Mouse (Mus musculus) spleen, adult 2 months (tissue): ENCODE results near the gene Ccdc125. TPM values are rescaled to one million over a fixed set of nuclear protein-coding genes. Genes with fewer than 3 reads are reported as not detected.

Source experiments
- DNase-seq, 2 experiments: peaks; one replicate each; pipeline versions ENCODE4 v3.0.0 to v3.0.0-alpha.2; 2012 to 2021; ENCODE audit warnings: low spot score in 2 of 2, low read depth in 1 of 2
- H3K27ac ChIP-seq: fragments of 200-500 bp; 2 replicates; pipeline ENCODE4 v1.5.1; 2012; ENCODE audit warnings: low read length, inconsistent platforms; ENCODE audit not compliant: insufficient read depth
- H3K27me3 ChIP-seq: fragments of 200-500 bp; 2 replicates; pipeline ENCODE4 v1.6.1; 2012; ENCODE audit warnings: mild to moderate bottlenecking, moderate library complexity, low read length, inconsistent platforms; ENCODE audit not compliant: control insufficient read depth, insufficient read depth
- H3K36me3 ChIP-seq: fragments of 200-500 bp; 2 replicates; pipeline ENCODE4 v1.6.1; 2012; ENCODE audit warnings: mild to moderate bottlenecking, low read length, inconsistent platforms; ENCODE audit not compliant: control insufficient read depth, insufficient read depth
- H3K4me1 ChIP-seq: fragments of 200-500 bp; 2 replicates; pipeline ENCODE4 v1.6.1; 2011; ENCODE audit warnings: inconsistent platforms; ENCODE audit not compliant: control insufficient read depth, insufficient read depth, insufficient read length
- H3K4me3 ChIP-seq: fragments of 200-500 bp; 2 replicates; pipeline ENCODE4 v1.5.1; 2011; ENCODE audit warnings: mild to moderate bottlenecking, inconsistent platforms; ENCODE audit not compliant: insufficient read depth, insufficient read length; ENCODE audit errors: extremely low read depth
- CTCF ChIP-seq: fragments of 200-500 bp; IDR thresholded peaks from 2 replicates; pipeline ENCODE4 v1.5.1; 2011; ENCODE audit warnings: mild to moderate bottlenecking, inconsistent platforms; ENCODE audit not compliant: insufficient read depth, insufficient read length, insufficient replicate concordance; ENCODE audit errors: extremely low read depth
- POLR2A ChIP-seq: fragments of 200-500 bp; IDR thresholded peaks from 2 replicates; pipeline ENCODE4 v1.6.1; 2011; ENCODE audit warnings: low read depth, low read length, inconsistent platforms
- WGBS: fragments of 180-500 bp; shearing (Covaris S2); methylation state at CpG from one replicate; pipeline ENCODE4 v1.1.7; 2018; 5-methylcytosine and 5-hydroxymethylcytosine counted together
- polyA plus RNA-seq: library from polyadenylated mRNA; depleted of rRNA; stranded (reverse); fragments of >200 nt; gene quantifications from 2 replicates; pipeline ENCODE4 v1.2.3, GENCODE M21; 2012

The Ccdc125 gene
- polyA plus RNA-seq, 1 experiment, result 2.9 TPM

DNA sequence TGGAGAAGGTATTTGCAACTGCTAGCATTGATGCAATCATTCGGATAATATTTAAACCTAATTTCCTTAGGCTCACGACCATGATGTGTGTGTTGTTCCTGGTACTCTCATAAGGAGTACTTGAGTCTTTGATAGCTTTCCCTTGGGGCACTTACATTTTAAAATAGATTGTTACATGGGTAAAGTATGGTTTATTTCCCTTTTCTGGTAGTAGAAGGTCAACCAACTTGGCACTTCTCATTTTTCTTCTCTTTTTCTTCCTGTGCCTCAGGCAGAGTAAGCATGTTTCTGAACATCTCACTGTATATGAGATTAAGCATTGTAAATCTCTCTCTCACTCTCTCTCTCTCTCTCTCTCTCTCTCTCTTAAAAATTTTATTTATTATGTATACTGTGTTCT, 13.3 kb downstream of the Ccdc125 start:
- TF ChIP-seq POLR2A (no peak), CTCF (no peak)
- peaks cover 9% of the 10 kb centered on the region for H3K36me3 ChIP-seq
- DNase-seq, result no peak
- H3K4me3 ChIP-seq, result no peak overlapping the region
- peaks cover 2% of the 10 kb centered on the region; the same call in 1 of the 2 replicates for H3K4me1 ChIP-seq
- no peaks in the 10 kb centered on the region for H3K27me3 ChIP-seq
- H3K27ac ChIP-seq, result no peak overlapping the region
- 25% methylated on average over 2 of the region's 2 CpGs for WGBS

DNA sequence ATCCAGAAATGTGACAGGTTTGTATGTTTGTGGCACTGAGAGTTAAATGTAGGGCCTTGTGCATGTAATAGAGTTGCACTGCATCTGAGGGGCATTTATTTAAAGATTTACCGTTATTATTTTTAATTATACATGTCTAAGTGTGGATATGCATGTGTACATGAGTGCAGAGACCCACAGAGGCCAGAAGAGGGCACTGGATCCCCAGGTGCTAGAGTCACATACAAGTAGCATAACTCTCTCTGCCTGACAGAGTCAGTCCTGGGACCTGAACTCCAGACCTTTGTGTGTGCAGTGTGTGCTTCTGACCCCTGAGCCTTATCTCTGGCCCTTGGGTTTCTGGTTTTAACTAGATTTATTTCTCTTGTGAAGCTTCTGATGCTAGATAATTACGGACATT, 14.8 kb downstream of the Ccdc125 start:
- no peak overlapping the region for H3K27ac ChIP-seq
- no peak for TF ChIP-seq POLR2A
- no peak for TF ChIP-seq CTCF
- no peak overlapping the region for H3K4me3 ChIP-seq
- DNase-seq, result no peak
- H3K36me3 ChIP-seq, result peaks cover 7% of the 10 kb centered on the region
- peaks cover 2% of the 10 kb centered on the region; the same call in 1 of the 2 replicates for H3K4me1 ChIP-seq
- 85% methylated on average over 2 of the region's 2 CpGs for WGBS
- H3K27me3 ChIP-seq, result no peaks in the 10 kb centered on the region

GRCm38 (mm10) chr13:100687513-100687912, 18.0 kb downstream of the Ccdc125 start:
- H3K27ac ChIP-seq, result no peak overlapping the region
- H3K4me3 ChIP-seq, result no peak overlapping the region
- TF ChIP-seq POLR2A (no peak), CTCF (no peak)
- 87% methylated on average over 7 of the region's 7 CpGs for WGBS
- H3K36me3 ChIP-seq, result peaks cover 6% of the 10 kb centered on the region
- no peaks in the 10 kb centered on the region for H3K27me3 ChIP-seq
- H3K4me1 ChIP-seq, result no peaks in the 10 kb centered on the region
- no peak for DNase-seq

- 67% methylated on average over 3 of the region's 3 CpGs for WGBS
- TF ChIP-seq POLR2A, result no peak
- no peak for TF ChIP-seq CTCF
- Histone ChIP-seq H3K4me3 (no peak overlapping the region), H3K36me3 (peaks cover 32% of the 10 kb centered on the region), H3K4me1 (no peaks in the 10 kb centered on the region), H3K27me3 (no peaks in the 10 kb centered on the region), H3K27ac (no peak overlapping the region)
- DNase-seq, result no peak
Measured at GRCm38 (mm10) chr13:100697541-100697940, 28.0 kb downstream of the Ccdc125 start.

- TF ChIP-seq POLR2A (no peak), CTCF (no peak)
- no peak for DNase-seq
- Histone ChIP-seq H3K4me1 (no peaks in the 10 kb centered on the region), H3K27ac (no peak overlapping the region), H3K36me3 (peaks cover 36% of the 10 kb centered on the region), H3K27me3 (no peaks in the 10 kb centered on the region), H3K4me3 (no peak overlapping the region)
- 94% methylated on average over 10 of the region's 10 CpGs for WGBS
Measured at GRCm38 (mm10) chr13:100698866-100699265, 29.3 kb downstream of the Ccdc125 start.

DNA sequence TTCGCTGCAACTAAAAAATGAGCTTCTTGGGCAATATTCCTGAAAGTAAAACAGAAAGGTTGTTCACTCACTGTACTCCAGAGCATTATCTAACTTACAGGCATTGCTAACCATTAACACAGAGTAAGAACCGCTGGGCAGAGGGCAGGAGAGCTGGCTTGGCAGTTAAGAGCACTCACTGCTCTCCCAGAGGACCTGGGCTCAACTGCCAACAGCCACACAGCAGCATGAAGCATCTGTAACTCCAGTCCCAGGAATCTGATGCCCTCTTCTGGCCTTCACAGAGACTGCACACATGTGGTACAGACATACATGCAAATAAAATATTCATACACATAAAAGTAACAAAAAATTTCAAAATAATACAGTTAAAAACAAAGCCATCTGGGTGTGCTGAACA, 34.0 kb downstream of the Ccdc125 start:
- Histone ChIP-seq H3K27ac (no peak overlapping the region), H3K4me1 (no peaks in the 10 kb centered on the region), H3K36me3 (peaks cover 29% of the 10 kb centered on the region), H3K27me3 (no peaks in the 10 kb centered on the region), H3K4me3 (no peak overlapping the region)
- TF ChIP-seq POLR2A, result no peak
- no peak for TF ChIP-seq CTCF
- DNase-seq, result no peak
- 93% methylated on average over 2 of the region's 2 CpGs for WGBS

GRCm38 (mm10) chr13:100706206-100706605, 36.7 kb downstream of the Ccdc125 start:
- Histone ChIP-seq H3K27me3 (no peaks in the 10 kb centered on the region), H3K4me1 (no peaks in the 10 kb centered on the region), H3K27ac (no peak overlapping the region), H3K36me3 (peaks cover 40% of the 10 kb centered on the region), H3K4me3 (no peak overlapping the region)
- WGBS, result 95% methylated on average over 7 of the region's 7 CpGs
- TF ChIP-seq CTCF, result no peak
- no peak for TF ChIP-seq POLR2A
- no peak for DNase-seq
